ENCODE assay signal across 8 mouse cellular contexts in the genomic region with DNA sequence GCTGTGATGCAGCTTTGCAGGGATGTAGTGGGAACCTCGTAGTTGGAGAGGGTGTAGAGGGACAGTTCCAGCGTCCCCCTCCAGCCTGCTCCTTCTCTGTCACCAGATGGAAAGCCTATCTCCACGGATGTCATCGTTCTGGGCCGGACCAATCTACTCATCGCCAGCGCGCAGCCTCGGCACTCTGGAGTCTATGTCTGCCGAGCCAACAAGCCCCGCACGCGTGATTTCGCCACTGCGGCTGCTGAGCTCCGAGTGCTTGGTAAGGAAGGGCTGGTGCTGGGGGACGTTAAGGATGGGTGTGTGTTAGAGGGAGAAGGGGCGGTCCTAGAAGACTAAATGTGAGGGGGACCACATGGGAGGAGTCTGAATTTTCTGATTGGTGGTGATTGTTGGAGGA. TPM values are rescaled to one million over a fixed set of nuclear protein-coding genes. Genes with fewer than 3 reads are reported as not detected.
DNase-seq lines count a peak whose midpoint lies in the region.

No protein-coding gene starts in this region.

- peak; percentile 49 for DNase-seq in embryo, embryonic 11 days
- no peak for DNase-seq in embryo, embryonic 9.5 days (ENCODE audit: extremely low spot score)
- peak; percentile 63 for DNase-seq in ES-CJ7 (ENCODE audit: low read depth, low spot score)
- DNase-seq in heart, adult 9 months (ENCODE audit: low spot score in 2 of 2) = peak; percentile 31 to 43
- peak; percentile 38 to 79 for DNase-seq in left cerebral cortex, adult 9 months (ENCODE audit: low spot score in 2 of 2)
- no peak for DNase-seq in thymus, postnatal 10 days (ENCODE audit: low spot score in 2 of 2)
- no peak for DNase-seq in spleen, postnatal 36 days (ENCODE audit: low spot score in 2 of 2)
- no peak for DNase-seq in adrenal gland, postnatal 10 days

RNA-seq across cellular contexts. Expression of gene Igdcc3, which starts 18.4 kb away (rescaled TPM):
- 1 to 10 TPM; 1.2 to 1.7 TPM for total RNA-seq in adrenal gland, postnatal 10 days (2021)

RNA-seq across cellular contexts. Expression of gene Igdcc4, which starts 21.3 kb away (rescaled TPM):
- 10 to 100 TPM; 18.0 to 27.0 TPM for total RNA-seq in adrenal gland, postnatal 10 days (2021)

Comparison
In these comparisons a context has a peak if more than half of its experiments do, and no peak if none do; other contexts are left out.
1. DNase-seq: peak in embryo, embryonic 11 days (single experiment), ES-CJ7 (single experiment), heart, adult 9 months (2 of 2) and left cerebral cortex, adult 9 months (2 of 2); none in embryo, embryonic 9.5 days (single experiment), thymus, postnatal 10 days (0 of 2), spleen, postnatal 36 days (0 of 2) and adrenal gland, postnatal 10 days (single experiment).